Mouse (Mus musculus) ES-E14 (cell line): ENCODE measurements at regions not wholly inside any gene's neighbourhood (a gene's known extent, or its start where the extent isn't known, plus 50 kb on each side); places are given as distances from the start of the nearest gene placed in this dataset.

Experiments
- DNase-seq: peaks from one replicate; pipeline ENCODE4 v3.0.0-alpha.2; 2013; ENCODE audit warnings: low read depth, low spot score
- H3K27ac ChIP-seq: 2 replicates; pipeline ENCODE4 v1.5.1; 2012; ENCODE audit warnings: low read depth, mild to moderate bottlenecking, low read length, moderate library complexity, mixed read lengths; ENCODE audit not compliant: poor library complexity, insufficient read depth, severe bottlenecking
- H3K36me3 ChIP-seq: 2 replicates; pipeline ENCODE4 v1.6.1; 2012; ENCODE audit warnings: mild to moderate bottlenecking, low read length, moderate library complexity, mixed read lengths; ENCODE audit not compliant: control insufficient read depth, poor library complexity, insufficient read depth, severe bottlenecking
- H3K4me1 ChIP-seq, 2 experiments: fragments of 150-350 bp in 1 of 2; sonication (generic) in 1 of 2; 2 replicates each; pipeline ENCODE4 v1.6.1; 2012; ENCODE audit warnings: low read length in 2 of 2, mild to moderate bottlenecking in 1 of 2, mixed read lengths in 1 of 2; ENCODE audit not compliant: control insufficient read depth in 2 of 2, insufficient read depth in 2 of 2, poor library complexity in 1 of 2
- H3K4me3 ChIP-seq, 2 experiments: fragments of 150-350 bp in 1 of 2; sonication (generic) in 1 of 2; 2 replicates each; pipeline ENCODE4 v1.5.1; 2012; ENCODE audit warnings: low read length in 2 of 2, low read depth in 1 of 2, mild to moderate bottlenecking in 1 of 2, mixed read lengths in 1 of 2; ENCODE audit not compliant: insufficient read depth in 1 of 2, poor library complexity in 1 of 2, severe bottlenecking in 1 of 2
- H3K9ac ChIP-seq: 2 replicates; pipeline ENCODE4 v1.6.1; 2012; ENCODE audit warnings: low read depth, mild to moderate bottlenecking, low read length, mixed read lengths; ENCODE audit not compliant: poor library complexity, insufficient read depth, severe bottlenecking
- H3K9me3 ChIP-seq: fragments of 150-350 bp; sonication (generic); 2 replicates; pipeline ENCODE4 v1.6.1; 2012; ENCODE audit warnings: low read depth, mild to moderate bottlenecking, low read length; ENCODE audit not compliant: control insufficient read depth, insufficient read depth
- CHD2 ChIP-seq: IDR thresholded peaks from 2 replicates; pipeline ENCODE4 v1.6.1; 2014; ENCODE audit warnings: mild to moderate bottlenecking, low read depth, low read length, inconsistent platforms
- HCFC1 ChIP-seq: IDR thresholded peaks from 2 replicates; pipeline ENCODE4 v1.6.1; 2012; ENCODE audit warnings: low read length, inconsistent platforms, borderline replicate concordance; ENCODE audit not compliant: insufficient read depth
- MAFK ChIP-seq: IDR thresholded peaks from 2 replicates; pipeline ENCODE4 v1.6.1; 2014; ENCODE audit warnings: mild to moderate bottlenecking, low read depth, low read length, inconsistent platforms; ENCODE audit not compliant: insufficient read depth
- ZC3H11A ChIP-seq: IDR thresholded peaks from 2 replicates; pipeline ENCODE4 v1.6.1; 2012; ENCODE audit warnings: low read depth, mild to moderate bottlenecking, inconsistent platforms, low read length, borderline replicate concordance
- ZNF384 ChIP-seq: IDR thresholded peaks from 2 replicates; pipeline ENCODE4 v1.6.1; 2012; ENCODE audit warnings: low read depth, low read length, inconsistent platforms
- in situ Hi-C, 2 experiments: fragments of 600-800 bp; cut with MboI; formaldehyde crosslinking; loops; one replicate each; pipeline ENCODE4 v1.15.1; 2025; ENCODE audit warnings: low sequenced_read_pairs in 2 of 2, inconsistent platforms in 1 of 2; ENCODE audit not compliant: unreplicated experiment in 2 of 2

DNA sequence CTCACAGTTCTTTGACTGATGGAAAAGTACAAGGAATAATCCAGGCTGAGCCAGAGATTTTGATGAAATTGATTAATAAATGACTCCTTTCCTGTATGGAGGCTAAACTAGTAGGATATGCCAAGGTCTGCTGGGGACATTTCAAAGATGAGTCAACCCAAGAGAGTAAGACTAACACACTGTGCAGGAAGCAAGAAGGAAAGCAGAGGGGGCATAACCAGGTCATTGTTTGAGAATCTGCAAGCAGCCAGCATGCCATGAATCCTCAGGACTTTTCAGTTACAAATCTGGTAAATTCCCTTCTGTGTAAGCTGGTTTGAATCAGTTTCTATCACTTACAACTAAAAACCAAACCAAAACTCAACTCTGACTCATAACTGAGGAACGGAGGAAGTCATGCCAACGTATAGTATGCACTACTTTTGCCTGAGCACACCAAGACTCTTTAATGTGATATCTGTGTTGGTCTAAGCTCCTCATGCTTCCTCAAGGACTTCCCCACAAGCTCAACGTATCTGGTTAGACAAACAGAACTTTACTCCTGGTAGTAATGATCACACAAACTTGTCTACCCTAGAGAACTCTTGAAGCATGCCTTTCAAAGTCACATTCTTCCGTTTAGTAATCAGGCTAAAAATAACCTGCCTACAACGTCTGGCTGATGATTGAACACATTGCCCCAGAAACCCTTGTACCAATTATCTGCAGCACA is 314.0 kb upstream of the Adamts9 start:
- Histone ChIP-seq H3K4me1 (peaks cover 2 to 5% of the 10 kb centered on the region in 2 experiments; a peak in 1 of 4 replicates), H3K9me3 (no peaks in the 10 kb centered on the region), H3K36me3 (no peaks in the 10 kb centered on the region), H3K27ac (no peak overlapping the region), H3K9ac (no peak overlapping the region), H3K4me3 (no peak overlapping the region)
- in situ Hi-C loops, result no loop called here
- TF ChIP-seq ZNF384 (no peak), HCFC1 (no peak), CHD2 (no peak)
- no peak for DNase-seq

DNA sequence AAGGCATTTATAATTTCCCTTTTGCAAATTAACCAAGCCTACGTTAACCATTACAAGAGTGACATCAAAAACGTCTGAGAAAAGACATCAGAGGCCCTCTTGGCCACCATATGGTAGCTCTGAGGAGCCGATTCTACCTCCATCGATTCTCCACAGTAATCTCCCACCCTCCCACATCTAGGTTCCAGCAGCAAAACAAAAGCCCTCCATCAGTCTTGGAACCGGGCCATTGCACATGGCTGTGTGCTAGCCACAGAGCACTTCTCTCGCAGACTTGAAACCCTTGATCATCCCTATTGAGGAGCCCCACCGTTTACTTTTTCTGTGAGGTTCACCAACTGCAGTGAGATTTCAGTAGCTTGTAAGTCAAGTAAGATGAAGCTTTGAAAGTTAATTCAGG is 310.5 kb upstream of the Adamts9 start:
- DNase-seq, result no peak
- no peak overlapping the region for H3K9ac ChIP-seq
- H3K4me3 ChIP-seq, result no peak overlapping the region
- H3K4me1 ChIP-seq, result no peaks in the 10 kb centered on the region
- TF ChIP-seq ZNF384 (no peak), MAFK (no peak), CHD2 (no peak)
- no peak overlapping the region for H3K27ac ChIP-seq
- no peaks in the 10 kb centered on the region for H3K36me3 ChIP-seq
- in situ Hi-C loops, result no loop called here
- H3K9me3 ChIP-seq, result no peaks in the 10 kb centered on the region

- Histone ChIP-seq H3K4me1 (no peaks in the 10 kb centered on the region), H3K27ac (no peak overlapping the region), H3K9me3 (no peaks in the 10 kb centered on the region), H3K9ac (no peak overlapping the region), H3K4me3 (no peak overlapping the region), H3K36me3 (no peaks in the 10 kb centered on the region)
- TF ChIP-seq MAFK (no peak), ZC3H11A (no peak), ZNF384 (no peak), CHD2 (no peak), HCFC1 (no peak)
- in situ Hi-C loops, result no loop called here
- DNase-seq, result no peak
Measured at GRCm38 (mm10) chr6:93248973-93249372, 305.7 kb upstream of the Adamts9 start.

- Histone ChIP-seq H3K4me1 (no peaks in the 10 kb centered on the region), H3K9ac (no peak overlapping the region), H3K9me3 (no peaks in the 10 kb centered on the region), H3K27ac (no peak overlapping the region), H3K4me3 (no peak overlapping the region), H3K36me3 (no peaks in the 10 kb centered on the region)
- in situ Hi-C loops, result no loop called here
- TF ChIP-seq ZNF384, result no peak
- TF ChIP-seq CHD2, result no peak
- no peak for TF ChIP-seq MAFK
- no peak for TF ChIP-seq ZC3H11A
- TF ChIP-seq HCFC1, result no peak
- no peak for DNase-seq
Measured at GRCm38 (mm10) chr6:93246498-93247242, 303.4 kb upstream of the Adamts9 start.
